Mouse (Mus musculus) left cerebral cortex, adult 11 months (tissue): ENCODE data around the gene Ppt1.
A peak's percentile ranks its signal among the peaks of the same experiment; 100 is the strongest.

Experiments
- DNase-seq: peaks from one replicate; pipeline ENCODE4 v3.0.0; 2022; ENCODE audit warnings: low spot score

The Ppt1 gene

GRCm38 (mm10) chr4:122870027-122870426 lies 34.0 kb downstream of the Ppt1 start:
- no peak for DNase-seq

- DNase-seq: no peak
Measured at GRCm38 (mm10) chr4:122870741-122871140, 34.7 kb downstream of the Ppt1 start.

- DNase-seq: no peak
Measured at GRCm38 (mm10) chr4:122871269-122871668, 35.2 kb downstream of the Ppt1 start.

- no peak for DNase-seq
Measured at GRCm38 (mm10) chr4:122871989-122872388, 35.9 kb downstream of the Ppt1 start.

- no peak for DNase-seq
Measured at GRCm38 (mm10) chr4:122873003-122873402, 37.0 kb downstream of the Ppt1 start.

GRCm38 (mm10) chr4:122873512-122873911 lies 37.5 kb downstream of the Ppt1 start:
- DNase-seq: no peak

GRCm38 (mm10) chr4:122878333-122879070 lies 42.5 kb downstream of the Ppt1 start:
- DNase-seq: no peak

- no peak for DNase-seq
Measured at GRCm38 (mm10) chr4:122882544-122882943, 46.5 kb downstream of the Ppt1 start.

- DNase-seq: no peak
Measured at GRCm38 (mm10) chr4:122883294-122883693, 47.3 kb downstream of the Ppt1 start.

GRCm38 (mm10) chr4:122884051-122884450 lies 48.0 kb downstream of the Ppt1 start:
- DNase-seq: no peak

GRCm38 (mm10) chr4:122884481-122885340 lies 48.7 kb downstream of the Ppt1 start:
- no peak for DNase-seq

- peak; percentile 98 for DNase-seq
Measured at GRCm38 (mm10) chr4:122885768-122886578, 49.9 kb downstream of the Ppt1 start, which contains the start of gene Cap1. TSS of gene Cap1 (minus strand) at chr4:122886056.

- DNase-seq: no peak
Measured at GRCm38 (mm10) chr4:122886579-122887254, 50.7 kb downstream of the Ppt1 start.

- DNase-seq: no peak
Measured at GRCm38 (mm10) chr4:122887336-122887735, 51.3 kb downstream of the Ppt1 start.

- DNase-seq: peak; percentile 74
Measured at GRCm38 (mm10) chr4:122890881-122891481, 54.9 kb downstream of the Ppt1 start.

GRCm38 (mm10) chr4:122891597-122891996 lies 55.6 kb downstream of the Ppt1 start:
- no peak for DNase-seq

GRCm38 (mm10) chr4:122892157-122892556 lies 56.1 kb downstream of the Ppt1 start:
- DNase-seq: no peak

- DNase-seq: no peak
Measured at GRCm38 (mm10) chr4:122897750-122898149, 61.7 kb downstream of the Ppt1 start.

GRCm38 (mm10) chr4:122898313-122898712 lies 62.3 kb downstream of the Ppt1 start:
- DNase-seq: no peak

- no peak for DNase-seq
Measured at GRCm38 (mm10) chr4:122902156-122902555, 66.1 kb downstream of the Ppt1 start.

GRCm38 (mm10) chr4:122903709-122904108 lies 67.7 kb downstream of the Ppt1 start:
- DNase-seq: no peak
